Mouse (Mus musculus) heart, postnatal 14 days (tissue): ENCODE measurements around the gene Ang2. TPM values are rescaled to one million over a fixed set of nuclear protein-coding genes. Genes with fewer than 3 reads are reported as not detected.

Experiments used
- DNase-seq, 2 experiments: peaks; one replicate each; pipeline ENCODE4 v3.0.0; 2021 to 2022
- intact Hi-C: fragments of 180-260 bp; cut with DNase I; formaldehyde crosslinking; loops from one replicate; pipeline ENCODE4 v1.15.1; 2025
- total RNA-seq, 2 experiments: library from RNA; stranded (reverse); gene quantifications; 2 replicates each; pipeline ENCODE4 v1.2.3; 2021

Ang2 gene
- total RNA-seq, 2 experiments from 2014 or later: not detected

- intact Hi-C loops: no loop called here
- DNase-seq: no peak
These were observed 42.8 kb downstream of the Ang2 start for GRCm38 (mm10) chr14:51156056-51156735.

GRCm38 (mm10) chr14:51152249-51152870 lies 46.6 kb downstream of the Ang2 start:
- intact Hi-C loops: no loop called here

DNA sequence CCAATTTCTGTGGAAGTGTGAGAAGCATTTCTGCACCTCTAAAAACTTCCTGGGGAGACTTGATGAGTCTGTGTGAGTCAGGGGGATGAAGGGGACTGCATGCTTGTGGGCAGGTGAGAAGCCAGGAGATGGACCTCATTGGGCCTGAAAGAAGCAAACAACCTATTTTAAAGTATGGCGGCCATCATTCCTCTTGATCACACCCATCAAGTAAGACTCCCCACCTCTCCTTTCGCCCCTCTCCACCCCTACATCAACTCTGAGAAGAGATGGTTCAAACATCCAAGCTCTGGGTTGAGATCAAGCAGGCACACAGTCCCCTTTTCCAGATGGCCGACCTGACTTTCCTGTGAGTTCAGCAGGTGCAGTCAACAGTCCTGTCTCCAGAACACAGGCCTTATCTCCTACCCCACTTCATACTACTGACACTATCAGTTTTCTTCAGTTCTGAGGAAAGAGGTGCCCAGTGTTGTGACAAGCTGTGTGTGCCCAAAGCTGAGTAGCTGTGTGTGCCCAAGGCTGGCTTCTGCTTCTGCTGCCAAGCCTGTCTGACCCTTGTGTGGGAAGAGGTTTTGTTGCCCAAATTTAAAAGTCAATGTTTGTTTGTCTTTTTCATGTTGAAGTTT lies 48.6 kb downstream of the Ang2 start:
- no peak for DNase-seq
- intact Hi-C loops: no loop called here

More at GRCm38 (mm10) chr14:51152249-51152870, 46.6 kb downstream of the Ang2 start:
- DNase-seq: no peak

DNA sequence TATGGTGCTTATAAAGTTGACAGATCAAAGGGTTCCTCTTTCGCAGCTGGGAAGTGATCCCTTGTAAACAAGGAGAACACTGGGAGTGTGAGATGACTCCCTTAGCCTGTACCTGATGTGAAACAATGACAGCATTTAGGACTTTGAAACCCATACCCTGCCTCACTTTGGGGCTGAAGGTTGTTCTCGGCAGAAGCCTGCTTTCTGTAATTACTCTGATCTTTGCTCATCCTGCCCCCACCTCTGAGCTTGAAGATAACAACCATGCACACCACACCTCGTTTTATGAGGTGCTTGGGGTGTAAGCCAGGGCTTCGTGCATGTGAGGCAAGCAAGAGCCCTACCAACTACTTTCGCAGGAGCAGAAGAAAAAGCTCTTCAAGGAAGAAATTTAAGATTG lies 49.8 kb downstream of the Ang2 start:
- intact Hi-C loops: no loop called here
- DNase-seq: no peak

GRCm38 (mm10) chr14:51148006-51148405 lies 50.9 kb downstream of the Ang2 start:
- DNase-seq: no peak
- intact Hi-C loops: no loop called here

- intact Hi-C loops: no loop called here
These were observed 52.3 kb downstream of the Ang2 start, which contains the start of gene Rnase1 for GRCm38 (mm10) chr14:51146685-51147084. Rnase1 (minus strand) TSS chr14:51146785.

DNA sequence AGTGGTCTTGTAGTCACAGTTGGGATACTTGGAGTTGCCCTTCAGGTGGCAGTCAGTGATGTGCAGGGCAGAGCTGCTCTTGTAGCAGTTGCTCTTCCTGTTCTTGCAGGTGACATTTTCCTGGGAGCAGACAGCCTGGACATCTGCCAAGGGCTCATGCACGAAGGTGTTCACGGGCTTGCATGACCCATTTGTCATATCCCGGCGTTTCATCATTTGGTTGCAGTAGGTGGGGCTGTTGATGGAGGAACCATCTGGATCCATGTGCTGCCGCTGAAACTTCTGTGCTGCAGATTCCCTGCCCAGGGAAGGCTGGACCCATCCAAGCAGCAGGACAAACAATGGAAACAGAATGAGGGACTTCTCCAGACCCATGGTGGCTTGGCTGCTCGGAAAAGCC lies 53.4 kb downstream of the Ang2 start:
- intact Hi-C loops: no loop called here

More at GRCm38 (mm10) chr14:51146685-51147084, 52.3 kb downstream of the Ang2 start, which contains the start of gene Rnase1:
- no peak for DNase-seq

More for the DNA sequence above, 53.4 kb downstream of the Ang2 start:
- no peak for DNase-seq

Other genes with a start within 250 kb of the Ang2 start
- gene Pnp2, start 243.2 kb downstream of the Ang2 start, total RNA-seq: 1 to 10 TPM in 1 of 2 experiments, under 1 TPM in 1; 0.39 to 1.2 TPM
- gene Rnase10, start 191.4 kb downstream of the Ang2 start, total RNA-seq: under 1 TPM in 1 of 2 experiments, not detected in 1; 0.22 TPM
- not detected for gene Rnase9, start 157.3 kb downstream of the Ang2 start, total RNA-seq
- gene Rnase11, start 149.0 kb downstream of the Ang2 start, total RNA-seq: not detected
- not detected for gene Rnase12, start 141.5 kb downstream of the Ang2 start, total RNA-seq
- not detected for gene Olfr750, start 124.7 kb downstream of the Ang2 start, total RNA-seq
- 10 to 100 TPM; 45.7 to 58.6 TPM for gene Rnase4, start 108.1 kb downstream of the Ang2 start, total RNA-seq
- 1 to 10 TPM; 5.8 to 6.5 TPM for gene Ang, start 108.0 kb downstream of the Ang2 start, total RNA-seq
- not detected for gene Eddm3b, start 84.7 kb downstream of the Ang2 start, total RNA-seq
- gene Rnase6, start 75.2 kb downstream of the Ang2 start, total RNA-seq: 1 to 10 TPM in 1 of 2 experiments, under 1 TPM in 1; 0.43 to 1.1 TPM
- not detected for gene Rnase1, start 52.4 kb downstream of the Ang2 start, total RNA-seq
- not detected for gene Rnase2b, start 36.9 kb downstream of the Ang2 start, total RNA-seq
- gene Ear14, start 4.2 kb upstream of the Ang2 start, total RNA-seq: not detected
- gene Rnase2a, start 57.0 kb upstream of the Ang2 start, total RNA-seq: not detected
- gene Gm7247, start 162.6 kb upstream of the Ang2 start, total RNA-seq: not detected
- gene Vmn2r88, start 211.7 kb upstream of the Ang2 start, total RNA-seq: not detected